Mouse (Mus musculus): Measurements from ENCODE around the gene Gpr162.

Gpr162 gene

DNA sequence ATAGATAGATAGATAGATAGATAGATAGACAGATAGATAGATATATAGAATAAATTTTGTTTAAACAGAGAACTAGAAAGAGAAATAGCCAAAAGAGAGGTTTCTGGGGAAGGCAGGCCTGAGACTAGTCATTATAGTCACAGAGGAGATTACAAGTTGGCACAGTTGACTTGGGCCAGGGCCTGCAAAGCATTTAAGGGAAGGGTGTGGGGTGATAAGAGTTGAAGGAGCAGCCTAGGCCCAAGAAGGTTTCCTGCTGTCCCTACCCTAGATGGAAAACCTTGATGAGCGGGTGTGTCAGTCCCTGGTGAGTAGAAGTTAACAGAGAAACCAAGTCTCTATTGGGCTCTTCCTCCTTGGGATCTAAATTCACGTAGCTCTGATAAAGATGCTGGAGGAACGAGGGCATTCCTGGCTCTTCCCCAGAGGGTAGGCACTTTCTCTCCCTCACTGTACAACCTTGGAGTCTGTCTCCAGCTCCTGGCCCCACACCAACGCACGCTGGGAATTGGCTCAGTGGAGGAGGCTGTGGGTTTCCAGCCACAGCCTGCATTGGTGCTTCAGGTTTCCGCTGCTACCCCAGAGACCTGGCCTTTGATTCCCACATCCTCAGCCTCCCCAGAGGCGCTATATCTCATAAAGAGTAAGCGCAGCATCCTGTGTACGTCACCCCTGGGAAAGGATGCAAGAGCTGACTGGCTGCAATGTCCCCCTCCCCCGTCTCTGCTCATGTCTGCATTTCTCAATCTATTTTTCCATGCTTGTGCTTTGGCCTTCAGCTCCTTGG is 21.1 kb upstream of the Gpr162 start:
- ATAC-seq (ENCODE audit: insufficient number of reproducible peaks, low FRiP score, low TSS enrichment) = peak; percentile 85; the same call in 1 of the 2 replicates

DNA sequence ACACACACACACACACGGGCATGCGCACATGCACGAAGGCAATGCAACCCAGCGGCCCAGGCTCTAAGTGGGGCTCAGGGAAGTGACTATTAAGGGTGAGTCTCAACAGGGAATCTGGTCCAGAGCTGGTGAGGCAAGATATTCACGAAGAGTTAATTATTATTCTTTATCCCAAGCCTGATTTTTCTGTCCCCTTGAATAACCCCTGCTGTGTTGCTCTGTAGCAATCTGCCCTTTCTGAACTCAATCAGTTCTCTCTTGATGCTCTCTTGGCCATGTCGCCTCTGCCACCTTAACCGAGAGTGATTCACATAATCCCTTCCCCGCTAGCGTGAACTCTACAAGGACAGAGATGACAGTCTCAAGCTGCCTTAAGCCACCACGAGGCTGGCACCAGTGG is 19.6 kb upstream of the Gpr162 start:
- no peak for ATAC-seq (ENCODE audit: insufficient number of reproducible peaks, low FRiP score, low TSS enrichment)

GRCm38 (mm10) chr6:124881821-124882220 is 18.0 kb upstream of the Gpr162 start:
- no peak for ATAC-seq (ENCODE audit: insufficient number of reproducible peaks, low FRiP score, low TSS enrichment)

DNA sequence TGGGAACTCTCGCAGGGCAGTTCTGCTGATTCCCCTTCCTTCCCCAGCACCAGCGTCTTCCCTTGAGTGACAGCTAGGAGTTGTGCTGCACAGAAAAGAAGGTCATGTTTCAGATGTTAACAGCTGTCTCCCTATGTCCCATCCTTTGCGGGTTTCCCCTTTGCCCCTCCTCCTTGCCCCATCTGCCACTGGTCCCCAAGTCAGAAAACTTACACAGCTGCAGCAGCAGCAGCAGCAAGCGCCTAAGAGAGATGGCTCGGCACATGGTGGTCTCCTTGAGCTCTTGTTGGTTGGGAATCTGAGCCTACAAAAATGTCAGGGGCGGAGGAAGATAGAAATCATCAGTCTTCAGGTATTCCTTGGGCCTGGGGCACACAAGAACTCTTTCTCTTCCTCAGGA is 15.6 kb upstream of the Gpr162 start:
- no peak for ATAC-seq (ENCODE audit: insufficient number of reproducible peaks, low FRiP score, low TSS enrichment)

DNA sequence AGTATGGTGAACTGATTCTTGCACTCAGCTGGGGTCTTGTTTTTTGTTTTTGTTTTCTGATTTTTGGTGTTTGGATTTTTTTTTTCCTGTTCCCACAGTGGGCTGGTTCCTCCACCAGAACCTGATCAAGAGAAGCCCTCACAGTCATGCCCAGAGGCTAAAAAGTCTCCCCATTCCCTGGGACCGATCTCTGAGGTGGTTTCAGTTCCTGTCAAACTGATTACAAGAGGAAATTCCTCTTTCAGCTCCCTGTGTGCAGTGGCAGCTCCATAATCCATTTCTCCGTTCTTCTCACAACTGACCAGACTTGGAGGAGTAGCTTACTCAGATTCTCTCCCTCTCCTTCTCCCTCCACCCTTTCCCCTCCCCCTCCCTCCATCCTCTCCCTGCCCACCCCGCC is 10.6 kb upstream of the Gpr162 start:
- no peak for ATAC-seq (ENCODE audit: insufficient number of reproducible peaks, low FRiP score, low TSS enrichment)

GRCm38 (mm10) chr6:124866560-124866959 is 2.8 kb upstream of the Gpr162 start:
- no peak for ATAC-seq (ENCODE audit: insufficient number of reproducible peaks, low FRiP score, low TSS enrichment)

DNA sequence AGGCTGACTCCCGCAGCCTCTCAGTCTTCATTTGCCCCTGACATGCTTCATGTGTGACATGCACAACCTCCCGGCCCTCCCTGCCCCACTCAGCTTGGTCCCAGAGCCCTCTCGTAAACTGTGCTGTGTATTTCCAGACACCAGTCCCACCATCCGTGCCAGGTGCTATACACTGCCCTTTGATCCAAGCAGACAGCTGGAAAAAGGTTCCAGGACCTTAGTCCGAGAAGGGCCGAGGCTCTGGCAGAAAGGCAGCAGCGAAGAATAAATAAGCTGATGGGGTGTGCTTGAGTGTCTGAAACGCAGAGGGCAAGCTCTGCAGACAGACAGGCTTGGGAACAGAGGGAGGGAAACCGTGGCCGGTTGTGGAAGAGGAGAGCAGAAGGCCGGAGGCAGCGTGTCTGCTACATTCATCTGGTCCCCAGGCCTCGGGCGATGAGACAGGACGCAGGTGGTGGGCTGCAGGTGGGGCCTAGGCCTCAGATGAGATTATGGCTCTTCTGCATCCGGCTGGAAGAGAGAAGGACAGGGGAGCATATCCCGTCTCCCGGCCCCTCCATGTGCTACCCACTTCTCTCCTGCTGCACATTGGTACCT is 2.1 kb upstream of the Gpr162 start:
- ATAC-seq (ENCODE audit: insufficient number of reproducible peaks, low FRiP score, low TSS enrichment) = no peak

DNA sequence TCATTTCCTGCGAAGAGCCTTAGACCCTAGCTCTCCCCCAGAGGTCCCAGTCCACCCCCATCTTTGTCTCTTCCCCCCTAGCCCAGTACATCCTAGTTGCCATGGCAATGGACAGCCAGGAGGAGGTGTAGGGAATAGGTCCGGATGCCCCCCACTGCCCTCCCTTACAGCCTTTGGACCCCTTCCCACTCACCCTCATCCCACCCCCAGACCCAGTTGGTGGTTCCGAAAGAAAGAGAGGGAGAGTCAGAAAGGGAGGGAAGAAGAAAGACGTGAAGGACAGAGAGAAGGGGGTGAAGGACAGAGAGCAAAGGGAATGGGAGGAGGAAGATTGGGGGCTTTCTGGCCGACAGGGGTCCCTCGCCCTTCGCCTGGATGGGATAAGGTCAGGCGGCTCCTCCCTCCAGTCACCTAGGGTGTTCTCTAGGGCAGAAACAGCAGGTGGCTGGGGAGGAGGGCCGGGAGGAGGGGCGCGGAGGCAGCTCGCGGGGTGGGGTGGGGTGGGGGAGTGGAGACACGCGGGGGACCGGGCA is 592 bp downstream of the Gpr162 start:
- ATAC-seq (ENCODE audit: insufficient number of reproducible peaks, low FRiP score, low TSS enrichment) = no peak

- ATAC-seq (ENCODE audit: insufficient number of reproducible peaks, low FRiP score, low TSS enrichment) = no peak
Observed at GRCm38 (mm10) chr6:124862406-124863124, 1.2 kb downstream of the Gpr162 start.

DNA sequence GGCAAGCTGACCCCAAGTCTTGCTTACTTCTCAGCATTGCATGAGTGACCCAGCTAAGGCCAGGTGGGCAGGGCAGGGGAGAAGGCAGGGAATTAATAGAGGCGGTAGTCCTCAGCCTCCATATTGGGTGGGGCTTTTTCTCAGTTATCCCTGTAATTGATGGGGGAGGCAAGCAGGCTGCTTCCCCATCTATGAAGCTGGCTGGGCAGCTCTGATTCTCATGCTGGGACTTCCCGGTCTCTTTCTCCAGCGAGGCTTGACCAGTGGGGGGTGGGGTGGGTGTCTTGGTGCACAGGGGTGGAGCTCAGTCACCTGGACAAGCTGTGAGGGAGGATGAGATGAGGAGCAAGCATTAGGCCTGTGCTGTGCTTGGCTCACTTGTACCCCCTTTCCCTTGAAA is 2.0 kb downstream of the Gpr162 start:
- ATAC-seq (ENCODE audit: insufficient number of reproducible peaks, low FRiP score, low TSS enrichment) = no peak

- no peak for ATAC-seq (ENCODE audit: insufficient number of reproducible peaks, low FRiP score, low TSS enrichment)
Observed at GRCm38 (mm10) chr6:124861266-124861665, 2.5 kb downstream of the Gpr162 start.

GRCm38 (mm10) chr6:124860511-124860910 is 3.3 kb downstream of the Gpr162 start:
- ATAC-seq (ENCODE audit: insufficient number of reproducible peaks, low FRiP score, low TSS enrichment) = no peak

- peak; percentile 11; the same call in 1 of the 2 replicates for ATAC-seq (ENCODE audit: insufficient number of reproducible peaks, low FRiP score, low TSS enrichment)
Observed at GRCm38 (mm10) chr6:124859725-124860124, 4.1 kb downstream of the Gpr162 start.

DNA sequence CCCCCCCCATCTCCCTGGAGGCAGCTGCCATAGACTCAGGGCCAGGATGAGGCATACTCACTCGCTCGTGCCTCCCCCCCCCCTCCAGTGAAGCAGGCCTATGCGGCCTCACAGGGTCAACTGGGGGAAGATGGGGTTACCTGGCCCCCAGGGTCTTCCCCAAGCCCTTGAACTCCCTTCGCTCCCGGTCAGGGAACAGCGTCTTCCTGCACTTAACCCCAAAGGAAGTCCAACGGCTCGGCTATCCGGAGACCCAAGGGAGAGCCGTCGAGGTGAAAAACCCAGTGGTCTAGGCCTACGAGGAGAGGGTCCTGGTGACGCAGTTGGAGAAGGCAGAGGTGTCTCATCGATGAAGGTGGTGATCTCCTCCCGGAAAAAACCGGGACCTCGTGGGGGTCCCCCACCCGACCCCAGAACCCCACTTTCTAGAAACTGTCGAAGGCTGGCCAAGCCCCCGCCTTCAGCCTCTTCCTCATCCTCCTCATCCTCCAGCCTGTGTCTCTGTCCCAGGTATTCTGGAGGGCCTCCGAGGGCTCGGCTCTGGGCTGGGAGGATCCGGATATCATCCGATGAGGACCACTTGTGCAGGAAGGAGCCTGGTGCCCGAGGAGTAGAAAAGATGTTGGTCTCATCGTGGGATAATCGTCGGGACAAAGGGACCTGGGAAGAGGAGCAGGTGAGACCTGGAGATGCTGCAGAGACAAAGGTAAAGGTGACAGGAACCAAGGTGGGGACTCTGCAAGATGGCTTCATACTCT is 5.0 kb downstream of the Gpr162 start:
- no peak for ATAC-seq (ENCODE audit: insufficient number of reproducible peaks, low FRiP score, low TSS enrichment)

DNA sequence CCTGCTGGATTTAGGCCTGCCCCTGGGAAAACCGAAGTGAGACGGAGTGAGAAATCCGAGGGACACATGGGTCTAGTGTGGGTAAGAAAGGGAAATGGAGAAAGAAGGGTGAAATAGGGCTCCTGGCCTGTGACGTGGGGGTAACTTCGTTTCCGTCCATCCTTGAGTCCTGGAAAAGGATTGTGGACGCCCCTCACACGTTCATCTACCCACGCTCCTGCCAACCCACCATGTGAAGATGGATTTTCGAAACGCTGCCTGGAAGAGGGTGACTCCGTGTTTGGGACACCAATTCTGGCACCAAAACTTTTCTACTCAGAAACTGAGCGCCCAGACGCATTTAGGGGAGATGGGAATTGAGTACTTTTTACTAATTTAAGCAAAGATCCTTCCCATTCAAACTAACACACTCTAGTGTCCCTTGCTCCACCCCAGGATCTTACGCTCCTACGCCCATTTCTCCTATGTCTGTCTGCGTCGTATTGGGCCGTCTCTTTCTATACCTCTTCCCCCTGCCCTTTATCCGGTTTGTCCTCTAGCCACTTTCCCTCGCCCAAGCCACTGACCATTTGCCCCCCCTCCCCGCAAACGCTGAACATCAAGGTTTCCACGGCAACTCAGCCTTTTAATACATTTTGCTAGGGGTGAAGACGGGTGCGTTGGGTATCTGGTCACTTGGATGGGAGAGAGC is 5.8 kb downstream of the Gpr162 start:
- ATAC-seq (ENCODE audit: insufficient number of reproducible peaks, low FRiP score, low TSS enrichment) = no peak

- ATAC-seq (ENCODE audit: insufficient number of reproducible peaks, low FRiP score, low TSS enrichment) = peak; percentile 63
Observed at GRCm38 (mm10) chr6:124856916-124857839, 6.6 kb downstream of the Gpr162 start, which contains the start of gene P3h3. Gene P3h3 (minus strand): TSS chr6:124857752.

DNA sequence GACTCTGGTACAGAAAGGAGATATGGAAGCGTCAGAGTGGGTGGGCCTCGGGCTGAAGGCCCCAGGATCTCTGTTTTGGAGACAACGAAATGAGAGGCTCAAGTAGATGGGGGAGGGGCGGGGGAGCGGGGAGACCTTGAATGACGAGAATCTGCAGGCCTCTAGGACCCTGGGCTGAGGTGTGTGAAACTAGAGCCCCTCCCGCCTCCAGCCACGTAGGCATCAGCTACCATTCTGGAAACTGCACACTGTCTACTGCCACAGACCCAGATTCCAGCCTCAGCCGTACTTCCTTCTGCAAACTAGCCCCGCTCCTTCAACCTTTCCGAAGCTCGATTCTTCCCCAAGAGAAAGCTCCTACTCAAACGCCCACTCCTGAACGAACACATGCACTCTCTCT is 7.5 kb downstream of the Gpr162 start:
- ATAC-seq (ENCODE audit: insufficient number of reproducible peaks, low FRiP score, low TSS enrichment) = no peak

- ATAC-seq (ENCODE audit: insufficient number of reproducible peaks, low FRiP score, low TSS enrichment) = no peak
Observed at GRCm38 (mm10) chr6:124854647-124855046, 9.1 kb downstream of the Gpr162 start.

DNA sequence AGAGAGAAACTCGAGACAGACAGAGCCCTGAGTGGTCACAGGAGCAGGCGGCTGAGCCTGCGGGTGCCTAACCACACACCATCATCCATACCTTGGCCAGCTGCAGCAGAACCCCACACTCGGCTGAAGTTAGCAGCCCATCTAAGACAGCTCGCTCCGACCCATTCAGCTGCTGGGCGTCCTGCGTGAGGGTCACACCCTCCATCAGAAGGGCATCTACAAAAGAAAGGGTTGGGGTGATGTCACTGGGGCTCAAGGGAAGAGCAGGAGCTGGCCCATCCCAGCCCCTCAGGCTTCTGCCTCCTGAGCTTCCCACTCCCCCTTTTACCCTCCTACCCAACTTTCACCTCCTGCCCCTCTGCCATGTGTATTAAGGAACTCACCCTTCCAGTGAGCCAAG is 13.2 kb downstream of the Gpr162 start:
- ATAC-seq (ENCODE audit: insufficient number of reproducible peaks, low FRiP score, low TSS enrichment) = no peak
